Mouse (Mus musculus) intestine, embryonic 16.5 days (tissue): ENCODE data around the gene Rnf7. TPM values are rescaled to one million over a fixed set of nuclear protein-coding genes. Genes with fewer than 3 reads are reported as not detected.
"Not testable (repeated sequence)": the region's sequence is repeated elsewhere in the genome, so short reads cannot be mapped to it uniquely, and the experiment has no call there.

Experiments
- ATAC-seq: fragments of 200-750 bp; cut with Nextera tagmentation; 2 replicates; pipeline ENCODE4 v1.8.0; 2017; ENCODE audit warnings: moderate TSS enrichment, moderate library complexity
- H3K27ac ChIP-seq: fragments of 300-500 bp; sonication (generic); 2 replicates; pipeline ENCODE4 v1.5.1; 2014; ENCODE audit warnings: mild to moderate bottlenecking, low read length
- H3K27me3 ChIP-seq: fragments of 300-500 bp; sonication (generic); replicated peaks from 2 replicates; pipeline ENCODE4 v1.6.1; 2014; ENCODE audit warnings: low read length, control low read depth, mixed read lengths; ENCODE audit not compliant: control insufficient read depth, insufficient read depth
- H3K36me3 ChIP-seq: fragments of 300-500 bp; sonication (generic); 2 replicates; pipeline ENCODE4 v1.6.1; 2014; ENCODE audit warnings: low read length, control low read depth; ENCODE audit not compliant: control insufficient read depth, insufficient read depth
- H3K4me1 ChIP-seq: fragments of 300-500 bp; sonication (generic); 2 replicates; pipeline ENCODE4 v1.6.1; 2014; ENCODE audit warnings: low read length, control low read depth, mixed read lengths; ENCODE audit not compliant: control insufficient read depth, insufficient read depth
- H3K4me2 ChIP-seq: fragments of 300-500 bp; sonication (generic); 2 replicates; pipeline ENCODE4 v1.6.1; 2014; ENCODE audit warnings: low read depth, low read length, control low read depth
- H3K4me3 ChIP-seq: fragments of 300-500 bp; sonication (generic); 2 replicates; pipeline ENCODE4 v1.5.1; 2014; ENCODE audit warnings: mild to moderate bottlenecking, low read length
- H3K9ac ChIP-seq: fragments of 300-500 bp; sonication (generic); 2 replicates; pipeline ENCODE4 v1.6.1; 2014; ENCODE audit warnings: low read depth, low read length
- H3K9me3 ChIP-seq: fragments of 300-500 bp; sonication (generic); 2 replicates; pipeline ENCODE4 v1.6.1; 2016; ENCODE audit warnings: low read length, control low read depth; ENCODE audit not compliant: control insufficient read depth
- WGBS: fragments of 180-500 bp; shearing (Covaris S2); extraction: QIAGEN DNeasy Blood & Tissue Kit; methylation state at CpG from one replicate; pipeline ENCODE4 v1.1.7; 2014; 5-methylcytosine and 5-hydroxymethylcytosine counted together
- polyA plus RNA-seq: library from polyadenylated mRNA; unstranded; fragments of >200 nt; fragmentation: Nextera tagmentation; extraction: Ambion mirVana; gene quantifications from 2 replicates; pipeline ENCODE4 v1.2.1, GENCODE M21; 2015

Rnf7 gene
- polyA plus RNA-seq, 1 experiment from 2014 or later = 166 TPM

- no peak for ATAC-seq
- Histone ChIP-seq H3K4me2 (no peak overlapping the region), H3K27ac (no peak overlapping the region), H3K9me3 (no peaks in the 10 kb centered on the region), H3K27me3 (no peaks in the 10 kb centered on the region), H3K4me3 (no peak overlapping the region), H3K36me3 (no peaks in the 10 kb centered on the region), H3K9ac (no peak overlapping the region), H3K4me1 (no peaks in the 10 kb centered on the region)
- 59% methylated on average over 3 of the region's 3 CpGs for WGBS
Observed at GRCm38 (mm10) chr9:96483028-96483427, 4.6 kb upstream of the Rnf7 start.

- Histone ChIP-seq H3K27ac (no peak overlapping the region), H3K4me1 (peaks cover 9% of the 10 kb centered on the region), H3K9me3 (no peaks in the 10 kb centered on the region), H3K27me3 (no peaks in the 10 kb centered on the region), H3K4me2 (no peak overlapping the region), H3K9ac (no peak overlapping the region), H3K4me3 (no peak overlapping the region), H3K36me3 (no peaks in the 10 kb centered on the region)
- WGBS = 85% methylated on average over 3 of the region's 3 CpGs
- no peak for ATAC-seq
Observed at GRCm38 (mm10) chr9:96472356-96472755, 6.1 kb downstream of the Rnf7 start.

- not testable (repeated sequence) for H3K27me3 ChIP-seq, ATAC-seq, H3K27ac ChIP-seq, H3K4me2 ChIP-seq, H3K4me3 ChIP-seq, H3K36me3 ChIP-seq, H3K9ac ChIP-seq, H3K9me3 ChIP-seq, H3K4me1 ChIP-seq
- 91% methylated on average over 4 of the region's 4 CpGs for WGBS
Observed at GRCm38 (mm10) chr9:96471681-96472080, 6.8 kb downstream of the Rnf7 start.

- peaks cover 4% of the 10 kb centered on the region; the same call in 1 of the 2 replicates for H3K4me1 ChIP-seq
- H3K4me2 ChIP-seq = no peak overlapping the region
- ATAC-seq = peak; percentile 43
- H3K9ac ChIP-seq = no peak overlapping the region
- H3K27ac ChIP-seq = no peak overlapping the region
- H3K36me3 ChIP-seq = no peaks in the 10 kb centered on the region
- WGBS = 91% methylated on average over 8 of the region's 8 CpGs
- H3K27me3 ChIP-seq = no peaks in the 10 kb centered on the region
- no peaks in the 10 kb centered on the region for H3K9me3 ChIP-seq
- H3K4me3 ChIP-seq = no peak overlapping the region
Observed at GRCm38 (mm10) chr9:96470266-96470974, 8.1 kb downstream of the Rnf7 start.

GRCm38 (mm10) chr9:96469556-96470265 is 8.8 kb downstream of the Rnf7 start:
- peak; percentile 34; the same call in 1 of the 2 replicates for ATAC-seq
- H3K9me3 ChIP-seq = no peaks in the 10 kb centered on the region
- no peak overlapping the region for H3K27ac ChIP-seq
- H3K9ac ChIP-seq = no peak overlapping the region
- no peaks in the 10 kb centered on the region for H3K36me3 ChIP-seq
- H3K4me1 ChIP-seq = peaks cover 4% of the 10 kb centered on the region; the same call in 1 of the 2 replicates
- WGBS = 61% methylated on average over 8 of the region's 8 CpGs
- H3K4me2 ChIP-seq = no peak overlapping the region
- H3K4me3 ChIP-seq = no peak overlapping the region
- no peaks in the 10 kb centered on the region for H3K27me3 ChIP-seq

- no peak for ATAC-seq
- Histone ChIP-seq H3K9ac (no peak overlapping the region), H3K27me3 (no peaks in the 10 kb centered on the region), H3K36me3 (no peaks in the 10 kb centered on the region), H3K27ac (no peak overlapping the region), H3K4me1 (no peaks in the 10 kb centered on the region), H3K4me3 (no peak overlapping the region), H3K9me3 (peaks cover 9% of the 10 kb centered on the region), H3K4me2 (no peak overlapping the region)
- 78% methylated on average over 10 of the region's 10 CpGs for WGBS
Observed at GRCm38 (mm10) chr9:96463708-96464107, 14.8 kb downstream of the Rnf7 start.

- no peaks in the 10 kb centered on the region for H3K27me3 ChIP-seq
- peaks cover 9% of the 10 kb centered on the region for H3K9me3 ChIP-seq
- ATAC-seq = no peak
- H3K4me1 ChIP-seq = no peaks in the 10 kb centered on the region
- 75% methylated on average over 1 of the region's 1 CpGs for WGBS
- H3K9ac ChIP-seq = no peak overlapping the region
- no peak overlapping the region for H3K27ac ChIP-seq
- no peaks in the 10 kb centered on the region for H3K36me3 ChIP-seq
- H3K4me2 ChIP-seq = no peak overlapping the region
- H3K4me3 ChIP-seq = no peak overlapping the region
Observed at GRCm38 (mm10) chr9:96461607-96462006, 16.9 kb downstream of the Rnf7 start.

- Histone ChIP-seq H3K27ac (no peak overlapping the region), H3K9ac (no peak overlapping the region), H3K4me1 (no peaks in the 10 kb centered on the region), H3K4me2 (no peak overlapping the region), H3K4me3 (no peak overlapping the region), H3K27me3 (no peaks in the 10 kb centered on the region), H3K36me3 (no peaks in the 10 kb centered on the region), H3K9me3 (peaks cover 9% of the 10 kb centered on the region)
- WGBS = 84% methylated on average over 10 of the region's 10 CpGs
- ATAC-seq = no peak
Observed at GRCm38 (mm10) chr9:96460117-96460865, 18.2 kb downstream of the Rnf7 start.

GRCm38 (mm10) chr9:96455618-96456017 is 22.9 kb downstream of the Rnf7 start:
- no peaks in the 10 kb centered on the region for H3K4me1 ChIP-seq
- H3K27me3 ChIP-seq = no peaks in the 10 kb centered on the region
- H3K9ac ChIP-seq = no peak overlapping the region
- no peaks in the 10 kb centered on the region for H3K9me3 ChIP-seq
- no peaks in the 10 kb centered on the region for H3K36me3 ChIP-seq
- 64% methylated on average over 8 of the region's 8 CpGs for WGBS
- no peak overlapping the region for H3K4me3 ChIP-seq
- no peak for ATAC-seq
- no peak overlapping the region for H3K4me2 ChIP-seq
- H3K27ac ChIP-seq = no peak overlapping the region
